Mouse (Mus musculus): ENCODE measurements around the gene Nppb. TPM values are rescaled to one million over a fixed set of nuclear protein-coding genes. Genes with fewer than 3 reads are reported as not detected.

Gene Nppb
- not detected for polyA plus RNA-seq (2014; fragmentation: Illumina TruSeq; extraction: RNeasy Lipid Tissue Mini Kit (QIAGEN cat#74804); ENCODE audit: low read depth, low replicate concordance)

DNA sequence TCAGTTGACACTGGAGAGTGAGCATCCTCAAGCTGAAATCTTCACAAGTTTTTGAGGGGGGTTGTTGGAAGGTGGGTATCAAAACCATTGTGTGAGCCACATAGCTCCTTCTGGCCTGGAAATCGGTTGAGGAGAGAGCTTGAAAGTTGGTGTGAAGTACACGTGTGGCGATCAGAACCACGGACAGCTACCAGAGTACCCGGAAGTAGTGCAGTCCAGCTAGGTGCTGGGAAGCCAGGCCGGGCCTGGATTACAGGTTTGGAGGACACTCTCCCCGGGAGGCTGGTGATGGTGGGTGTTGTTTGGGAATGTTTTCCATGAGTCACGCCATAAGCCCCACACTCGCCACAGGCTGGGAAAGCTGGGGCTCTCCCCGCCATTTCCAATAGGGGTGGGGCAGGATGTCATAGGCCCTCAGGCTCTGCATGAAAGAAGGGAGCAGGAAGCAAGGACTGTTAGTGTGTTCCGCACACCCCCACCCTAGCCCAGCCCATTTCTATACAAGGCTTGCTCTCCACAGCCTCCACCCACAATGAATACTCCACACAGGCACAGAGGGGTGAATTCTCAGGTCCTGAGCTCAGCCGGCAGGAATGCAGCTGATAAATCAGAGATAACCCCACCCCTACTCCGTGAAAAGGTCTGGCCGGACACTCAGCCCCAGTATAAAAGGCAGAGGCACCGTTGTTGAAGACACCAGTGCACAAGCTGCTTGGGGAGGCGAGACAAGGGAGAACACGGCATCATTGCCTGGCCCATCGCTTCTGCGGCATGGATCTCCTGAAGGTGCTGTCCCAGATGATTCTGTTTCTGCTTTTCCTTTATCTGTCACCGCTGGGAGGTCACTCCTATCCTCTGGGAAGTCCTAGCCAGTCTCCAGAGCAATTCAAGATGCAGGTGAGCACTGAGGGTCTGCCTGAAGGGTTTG lies at the start of gene Nppb:
Nppb (plus strand) TSS at position 584 of the 928 bp plus-strand sequence.

DNA sequence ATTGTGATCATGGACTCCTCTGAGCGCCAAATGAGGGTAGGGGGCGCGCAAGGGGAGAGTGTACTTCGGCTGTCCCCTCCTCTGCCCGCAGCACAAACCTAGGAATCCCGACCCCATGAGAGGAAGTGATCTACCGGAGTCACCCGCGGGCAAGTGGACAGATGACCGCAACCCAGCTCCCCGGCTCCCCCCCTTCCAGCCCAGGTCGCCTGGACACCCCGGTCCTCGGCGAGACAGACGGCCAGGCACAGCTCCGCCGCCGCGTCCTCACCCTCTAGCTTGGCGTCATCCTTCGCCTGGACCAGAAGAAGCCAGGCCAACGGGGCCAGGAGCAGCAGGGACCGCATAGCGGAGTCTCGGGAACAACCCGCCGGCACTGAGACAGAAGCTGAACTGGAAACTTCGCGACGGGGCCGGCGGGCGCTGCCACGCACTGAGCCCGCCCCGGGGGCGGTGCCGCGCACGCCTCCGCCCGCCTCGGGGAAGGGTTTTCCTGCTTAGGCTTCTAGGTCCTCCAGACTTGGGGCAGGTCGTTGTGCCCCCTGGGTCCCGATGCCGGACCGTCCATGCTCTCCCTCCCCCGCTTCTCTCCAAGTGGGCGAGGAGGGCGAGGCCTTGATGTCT lies 49.1 kb upstream of the Nppb start, which contains the start of gene Plod1:
Plod1 (minus strand) TSS at position 437 of the 624 bp plus-strand sequence.

DNA sequence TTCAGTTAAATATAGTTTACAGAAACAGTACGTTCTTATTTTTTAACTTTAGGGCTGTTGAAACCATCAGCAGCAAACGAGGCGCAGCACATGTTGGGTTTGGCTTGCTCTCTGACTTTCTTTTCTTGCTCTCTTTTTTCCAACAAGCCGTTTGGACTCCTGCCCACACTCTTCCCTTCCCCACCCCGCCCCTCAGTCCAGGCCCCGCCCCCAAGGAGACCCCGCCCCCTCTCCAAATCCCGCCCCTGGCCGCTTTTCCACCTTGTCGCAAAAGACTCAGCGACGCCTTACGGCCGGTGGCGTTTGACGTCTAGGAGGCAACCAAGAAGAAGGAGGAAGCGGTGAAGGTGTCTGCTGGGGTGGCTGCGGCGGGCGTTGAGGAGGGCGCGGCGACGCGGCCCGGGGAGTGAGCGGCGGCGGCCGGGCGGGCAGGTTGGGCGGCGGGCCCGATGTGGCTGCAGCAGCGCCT lies 45.0 kb upstream of the Nppb start, which contains the start of gene 2510039O18Rik:
2510039O18Rik (plus strand) TSS at position 320 of the 469 bp plus-strand sequence.

GRCm38 (mm10) chr4:148000202-148000772 lies 14.7 kb downstream of the Nppb start, which contains the start of gene Nppa:
TSS of gene Nppa (plus strand) at chr4:148000722.

Other genes starting within 250 kb of the Nppb start
- gene Zfp984, start 176.0 kb upstream of the Nppb start, polyA plus RNA-seq (2014; fragmentation: Illumina TruSeq; extraction: RNeasy Lipid Tissue Mini Kit (QIAGEN cat#74804); ENCODE audit: low read depth, low replicate concordance): 82.4 TPM
- 122 TPM for gene Zfp933, start 137.4 kb upstream of the Nppb start, polyA plus RNA-seq (2014; fragmentation: Illumina TruSeq; extraction: RNeasy Lipid Tissue Mini Kit (QIAGEN cat#74804); ENCODE audit: low read depth, low replicate concordance)
- gene Miip, start 117.0 kb upstream of the Nppb start, polyA plus RNA-seq (2014; fragmentation: Illumina TruSeq; extraction: RNeasy Lipid Tissue Mini Kit (QIAGEN cat#74804); ENCODE audit: low read depth, low replicate concordance): 0.87 TPM
- 9.5 TPM for gene Fv1, start 116.8 kb upstream of the Nppb start, polyA plus RNA-seq (2014; fragmentation: Illumina TruSeq; extraction: RNeasy Lipid Tissue Mini Kit (QIAGEN cat#74804); ENCODE audit: low read depth, low replicate concordance)
- 39.7 TPM for gene Mfn2, start 81.1 kb upstream of the Nppb start, polyA plus RNA-seq (2014; fragmentation: Illumina TruSeq; extraction: RNeasy Lipid Tissue Mini Kit (QIAGEN cat#74804); ENCODE audit: low read depth, low replicate concordance)
- gene Plod1, start 49.0 kb upstream of the Nppb start, polyA plus RNA-seq (2014; fragmentation: Illumina TruSeq; extraction: RNeasy Lipid Tissue Mini Kit (QIAGEN cat#74804); ENCODE audit: low read depth, low replicate concordance): 2.9 TPM
- gene 2510039O18Rik, start 44.9 kb upstream of the Nppb start, polyA plus RNA-seq (2014; fragmentation: Illumina TruSeq; extraction: RNeasy Lipid Tissue Mini Kit (QIAGEN cat#74804); ENCODE audit: low read depth, low replicate concordance): 10.7 TPM
- gene Nppa, start 14.9 kb downstream of the Nppb start, polyA plus RNA-seq (2014; fragmentation: Illumina TruSeq; extraction: RNeasy Lipid Tissue Mini Kit (QIAGEN cat#74804); ENCODE audit: low read depth, low replicate concordance): not detected
- gene Clcn6, start 53.0 kb downstream of the Nppb start, polyA plus RNA-seq (2014; fragmentation: Illumina TruSeq; extraction: RNeasy Lipid Tissue Mini Kit (QIAGEN cat#74804); ENCODE audit: low read depth, low replicate concordance): 4.0 TPM
- gene Mthfr, start 53.3 kb downstream of the Nppb start, polyA plus RNA-seq (2014; fragmentation: Illumina TruSeq; extraction: RNeasy Lipid Tissue Mini Kit (QIAGEN cat#74804); ENCODE audit: low read depth, low replicate concordance): 3.4 TPM
- 36.6 TPM for gene Agtrap, start 102.2 kb downstream of the Nppb start, polyA plus RNA-seq (2014; fragmentation: Illumina TruSeq; extraction: RNeasy Lipid Tissue Mini Kit (QIAGEN cat#74804); ENCODE audit: low read depth, low replicate concordance)
- gene Mad2l2, start 144.6 kb downstream of the Nppb start, polyA plus RNA-seq (2014; fragmentation: Illumina TruSeq; extraction: RNeasy Lipid Tissue Mini Kit (QIAGEN cat#74804); ENCODE audit: low read depth, low replicate concordance): 3.6 TPM
- gene Draxin, start 144.9 kb downstream of the Nppb start, polyA plus RNA-seq (2014; fragmentation: Illumina TruSeq; extraction: RNeasy Lipid Tissue Mini Kit (QIAGEN cat#74804); ENCODE audit: low read depth, low replicate concordance): not detected
- 1.3 TPM for gene Fbxo6, start 166.4 kb downstream of the Nppb start, polyA plus RNA-seq (2014; fragmentation: Illumina TruSeq; extraction: RNeasy Lipid Tissue Mini Kit (QIAGEN cat#74804); ENCODE audit: low read depth, low replicate concordance)
- gene Fbxo44, start 174.7 kb downstream of the Nppb start, polyA plus RNA-seq (2014; fragmentation: Illumina TruSeq; extraction: RNeasy Lipid Tissue Mini Kit (QIAGEN cat#74804); ENCODE audit: low read depth, low replicate concordance): 1.2 TPM
- not detected for gene Fbxo2, start 174.8 kb downstream of the Nppb start, polyA plus RNA-seq (2014; fragmentation: Illumina TruSeq; extraction: RNeasy Lipid Tissue Mini Kit (QIAGEN cat#74804); ENCODE audit: low read depth, low replicate concordance)